Mouse (Mus musculus) MEL (cell line): ENCODE data around the gene Vangl1. TPM values are rescaled to one million over a fixed set of nuclear protein-coding genes. Genes with fewer than 3 reads are reported as not detected.

ENCODE experiments used
- DNase-seq: peaks from one replicate; pipeline ENCODE4 v3.0.0; 2011; ENCODE audit warnings: low read depth, low spot score
- H3K27ac ChIP-seq: 2 replicates; pipeline ENCODE4 v1.5.1; 2012; ENCODE audit warnings: low read depth, mild to moderate bottlenecking, control low read depth, low read length, moderate library complexity; ENCODE audit not compliant: control insufficient read depth
- H3K27me3 ChIP-seq, 2 experiments: fragments of 150-350 bp in 1 of 2; sonication (generic) in 1 of 2; 2 replicates each; pipeline ENCODE4 v1.6.1; 2012; ENCODE audit warnings: low read length in 2 of 2, mild to moderate bottlenecking in 2 of 2, improper control_type of control experiment in 1 of 2, moderate library complexity in 1 of 2; ENCODE audit not compliant: insufficient read depth in 2 of 2, control insufficient read depth in 1 of 2
- H3K36me3 ChIP-seq, 2 experiments: 2 replicates each; pipeline ENCODE4 v1.6.1; 2012 to 2014; ENCODE audit warnings: low read length in 2 of 2, improper control_type of control experiment in 1 of 2, inconsistent platforms in 1 of 2, mild to moderate bottlenecking in 1 of 2; ENCODE audit not compliant: insufficient read depth in 2 of 2, control insufficient read depth in 1 of 2
- H3K4me1 ChIP-seq, 2 experiments: fragments of 150-350 bp in 1 of 2; sonication (generic) in 1 of 2; 2 replicates each; pipeline ENCODE4 v1.6.1; 2012; ENCODE audit warnings: low read length in 2 of 2, improper control_type of control experiment in 1 of 2, mild to moderate bottlenecking in 1 of 2; ENCODE audit not compliant: insufficient read depth in 2 of 2, control insufficient read depth in 1 of 2
- H3K4me3 ChIP-seq, 2 experiments: fragments of 150-350 bp in 1 of 2; sonication (generic) in 1 of 2; 2 replicates each; pipeline ENCODE4 v1.5.1; 2012; ENCODE audit warnings: low read depth in 2 of 2, low read length in 2 of 2, mild to moderate bottlenecking in 2 of 2, moderate library complexity in 2 of 2, control low read depth in 1 of 2, improper control_type of control experiment in 1 of 2; ENCODE audit not compliant: control insufficient read depth in 1 of 2, insufficient read depth in 1 of 2
- H3K79me2 ChIP-seq: 2 replicates; pipeline ENCODE4 v1.6.1; 2012; ENCODE audit warnings: mild to moderate bottlenecking, low read length, moderate library complexity; ENCODE audit not compliant: control insufficient read depth, poor library complexity, insufficient read depth
- H3K9ac ChIP-seq: 2 replicates; pipeline ENCODE4 v1.6.1; 2012; ENCODE audit warnings: low read depth, mild to moderate bottlenecking, control low read depth, low read length, moderate library complexity; ENCODE audit not compliant: control insufficient read depth, poor library complexity, severe bottlenecking
- H3K9me3 ChIP-seq: fragments of 150-350 bp; sonication (generic); replicated peaks from 2 replicates; pipeline ENCODE4 v1.6.1; 2012; ENCODE audit warnings: mild to moderate bottlenecking, low read length, improper control_type of control experiment, moderate library complexity; ENCODE audit not compliant: insufficient read depth
- BHLHE40 ChIP-seq: IDR thresholded peaks from 2 replicates; pipeline ENCODE4 v1.6.1; 2012; ENCODE audit warnings: low read depth, mild to moderate bottlenecking, inconsistent platforms, low read length, improper control_type of control experiment, borderline replicate concordance
- CHD1 ChIP-seq: IDR thresholded peaks from 2 replicates; pipeline ENCODE4 v1.6.1; 2012; ENCODE audit warnings: low read depth, mild to moderate bottlenecking, inconsistent platforms, low read length, improper control_type of control experiment
- CHD2 ChIP-seq: IDR thresholded peaks from 2 replicates; pipeline ENCODE4 v1.6.1; 2011; ENCODE audit warnings: low read length, improper control_type of control experiment
- CTCF ChIP-seq, 3 experiments: IDR thresholded peaks in 2 of 3; conservative IDR thresholded peaks in 1 of 3; 2 replicates each; pipeline ENCODE4 v1.5.1; 2011 to 2012; ENCODE audit warnings: low read length in 3 of 3, low read depth in 2 of 3, mild to moderate bottlenecking in 2 of 3, improper control_type of control experiment in 1 of 3, inconsistent platforms in 1 of 3, mixed read lengths in 1 of 3, moderate library complexity in 1 of 3; ENCODE audit not compliant: control insufficient read depth in 1 of 3, insufficient read depth in 1 of 3, poor library complexity in 1 of 3, severe bottlenecking in 1 of 3
- ELF1 ChIP-seq: IDR thresholded peaks from 2 replicates; pipeline ENCODE4 v1.6.1; 2014; ENCODE audit warnings: low read depth, mild to moderate bottlenecking, inconsistent platforms, low read length, improper control_type of control experiment, moderate library complexity
- EP300 ChIP-seq, 2 experiments: IDR thresholded peaks; 2 replicates each; pipeline ENCODE4 v1.6.1; 2011; ENCODE audit warnings: improper control_type of control experiment in 2 of 2, low read length in 2 of 2, low read depth in 1 of 2, mild to moderate bottlenecking in 1 of 2
- GATA1 ChIP-seq: IDR thresholded peaks from 2 replicates; pipeline ENCODE4 v1.6.1; 2011; ENCODE audit warnings: low read depth, low read length, improper control_type of control experiment
- KAT2A ChIP-seq: conservative IDR thresholded peaks from 2 replicates; pipeline ENCODE4 v1.6.1; 2012; ENCODE audit warnings: low read depth, low read length, improper control_type of control experiment, inconsistent platforms
- MAX ChIP-seq: IDR thresholded peaks from 2 replicates; pipeline ENCODE4 v1.6.1; 2011; ENCODE audit warnings: low read length, improper control_type of control experiment
- MAZ ChIP-seq: IDR thresholded peaks from 2 replicates; pipeline ENCODE4 v1.6.1; 2012; ENCODE audit warnings: low read depth, mild to moderate bottlenecking, inconsistent platforms, low read length, improper control_type of control experiment
- MEF2A ChIP-seq: IDR thresholded peaks from 2 replicates; pipeline ENCODE4 v1.6.1; 2014; ENCODE audit warnings: low read depth, mild to moderate bottlenecking, inconsistent platforms, low read length, improper control_type of control experiment; ENCODE audit not compliant: poor library complexity, insufficient replicate concordance, severe bottlenecking; ENCODE audit errors: extremely low read depth
- MXI1 ChIP-seq: IDR thresholded peaks from 2 replicates; pipeline ENCODE4 v1.6.1; 2011; ENCODE audit warnings: mild to moderate bottlenecking, low read depth, low read length, improper control_type of control experiment
- MYB ChIP-seq: IDR thresholded peaks from 2 replicates; pipeline ENCODE4 v1.6.1; 2011; ENCODE audit warnings: mild to moderate bottlenecking, low read depth, low read length, improper control_type of control experiment
- MYC ChIP-seq: IDR thresholded peaks from 2 replicates; pipeline ENCODE4 v1.6.1; 2011; ENCODE audit warnings: low read depth, mild to moderate bottlenecking, low read length, improper control_type of control experiment, moderate library complexity
- NRF1 ChIP-seq: IDR thresholded peaks from 2 replicates; pipeline ENCODE4 v1.6.1; 2014; ENCODE audit warnings: low read depth, mild to moderate bottlenecking, inconsistent platforms, low read length, improper control_type of control experiment, moderate library complexity; ENCODE audit not compliant: poor library complexity, insufficient read depth, severe bottlenecking
- RAD21 ChIP-seq: IDR thresholded peaks from 2 replicates; pipeline ENCODE4 v1.6.1; 2011; ENCODE audit warnings: mild to moderate bottlenecking, low read depth, low read length, improper control_type of control experiment
- SIN3A ChIP-seq: IDR thresholded peaks from 2 replicates; pipeline ENCODE4 v1.6.1; 2012; ENCODE audit warnings: low read length, improper control_type of control experiment, inconsistent platforms
- SMC3 ChIP-seq: IDR thresholded peaks from 2 replicates; pipeline ENCODE4 v1.6.1; 2011; ENCODE audit warnings: low read depth, low read length, improper control_type of control experiment
- TCF12 ChIP-seq: IDR thresholded peaks from 2 replicates; pipeline ENCODE4 v1.6.1; 2014; ENCODE audit warnings: low read depth, mild to moderate bottlenecking, inconsistent platforms, low read length, improper control_type of control experiment, moderate library complexity
- UBTF ChIP-seq: IDR thresholded peaks from 2 replicates; pipeline ENCODE4 v1.6.1; 2012; ENCODE audit warnings: low read depth, mild to moderate bottlenecking, inconsistent platforms, low read length, improper control_type of control experiment, moderate library complexity, borderline replicate concordance; ENCODE audit not compliant: insufficient read depth
- ZC3H11A ChIP-seq: IDR thresholded peaks from 2 replicates; pipeline ENCODE4 v1.6.1; 2012; ENCODE audit warnings: low read depth, mild to moderate bottlenecking, inconsistent platforms, low read length, improper control_type of control experiment
- polyA plus RNA-seq, 2 experiments: library from polyadenylated mRNA; stranded (reverse) in 1 of 2; unstranded in 1 of 2; fragments of >175 nt in 1 of 2; fragments of >200 nt in 1 of 2; gene quantifications; 2 replicates each; pipeline versions ENCODE4 v1.2.1 to v1.2.4; 2012; ENCODE audit warnings: low replicate concordance in 2 of 2, low read depth in 1 of 2; ENCODE audit not compliant: insufficient read length in 2 of 2, insufficient read depth in 1 of 2, missing spikeins in 1 of 2
- total RNA-seq: library from RNA; depleted of rRNA; stranded (reverse); fragments of 300-350 nt; gene quantifications from 2 replicates; pipeline ENCODE4 v1.2.3, GENCODE M21; 2012

The Vangl1 gene
- total and polyA plus RNA-seq, 3 experiments: 6.5 to 15.1 TPM; not detected in 1

GRCm38 (mm10) chr3:102151850-102152249 lies 52.6 kb downstream of the Vangl1 start:
- no peak for TF ChIP-seq KAT2A
- H3K9me3 ChIP-seq: no peaks in the 10 kb centered on the region
- no peak overlapping the region for H3K4me3 ChIP-seq
- H3K36me3 ChIP-seq: no peaks in the 10 kb centered on the region
- H3K79me2 ChIP-seq: no peaks in the 10 kb centered on the region
- DNase-seq: no peak
- H3K27ac ChIP-seq: no peak overlapping the region
- H3K4me1 ChIP-seq: no peaks in the 10 kb centered on the region
- no peaks in the 10 kb centered on the region for H3K27me3 ChIP-seq
- H3K9ac ChIP-seq: no peak overlapping the region

GRCm38 (mm10) chr3:102149941-102150340 lies 54.6 kb downstream of the Vangl1 start:
- Histone ChIP-seq H3K27me3 (no peaks in the 10 kb centered on the region), H3K9me3 (no peaks in the 10 kb centered on the region), H3K27ac (no peak overlapping the region), H3K79me2 (no peaks in the 10 kb centered on the region), H3K9ac (no peak overlapping the region), H3K4me3 (no peak overlapping the region), H3K36me3 (no peaks in the 10 kb centered on the region)
- DNase-seq: no peak
- no peak for TF ChIP-seq CTCF (IDR thresholded peaks at IDR 0.05 in 2 of 3, conservative IDR thresholded peaks at IDR 0.05 in 1 of 3; ENCODE audit: control insufficient read depth in 1 of 3, insufficient read depth in 1 of 3, low read depth in 2 of 3, low read length in 3 of 3, poor library complexity in 1 of 3, severe bottlenecking in 1 of 3)
- TF ChIP-seq UBTF: no peak
- no peak for TF ChIP-seq BHLHE40
- TF ChIP-seq KAT2A: no peak
- no peak for TF ChIP-seq EP300 (IDR thresholded peaks at IDR 0.05; ENCODE audit: low read depth in 1 of 2, low read length in 2 of 2)
- no peak for TF ChIP-seq MYB
- no peak for TF ChIP-seq ELF1
- TF ChIP-seq CHD1: no peak
- TF ChIP-seq MAZ: no peak
- no peak for TF ChIP-seq NRF1
- TF ChIP-seq MXI1: no peak
- TF ChIP-seq SIN3A: no peak
- TF ChIP-seq MEF2A: no peak
- TF ChIP-seq MAX: no peak
- no peak for TF ChIP-seq RAD21
- TF ChIP-seq, all 39 proteins: peak for 0
- no peaks in the 10 kb centered on the region for H3K4me1 ChIP-seq

GRCm38 (mm10) chr3:102147189-102147588 lies 57.3 kb downstream of the Vangl1 start:
- no peaks in the 10 kb centered on the region for H3K36me3 ChIP-seq
- H3K9me3 ChIP-seq: no peaks in the 10 kb centered on the region
- DNase-seq: no peak
- H3K27me3 ChIP-seq: no peaks in the 10 kb centered on the region
- H3K4me3 ChIP-seq: no peak overlapping the region
- H3K9ac ChIP-seq: no peak overlapping the region
- no peaks in the 10 kb centered on the region for H3K79me2 ChIP-seq
- no peaks in the 10 kb centered on the region for H3K4me1 ChIP-seq
- no peak for TF ChIP-seq ZC3H11A
- TF ChIP-seq MYB: no peak
- TF ChIP-seq SIN3A: no peak
- no peak for TF ChIP-seq GATA1
- no peak for TF ChIP-seq CHD2
- TF ChIP-seq SMC3: no peak
- TF ChIP-seq KAT2A: no peak
- no peak for TF ChIP-seq MYC
- TF ChIP-seq ELF1: no peak
- TF ChIP-seq MAZ: no peak
- TF ChIP-seq TCF12: no peak
- H3K27ac ChIP-seq: no peak overlapping the region
